Comparison of ENCODE assay signal across 8 mouse cellular contexts in genomic region chr9:30936674-30937438, GRCm38 (mm10). TPM values are rescaled to one million over a fixed set of nuclear protein-coding genes. Genes with fewer than 3 reads are reported as not detected.
DNase-seq lines count a peak whose midpoint lies in the region; ATAC-seq lines count a peak whose summit lies in the region.

No protein-coding gene starts in this region.

- DNase-seq in CD4-positive, CD25-positive, alpha-beta regulatory T cell, adult 2 months (ENCODE audit: low read depth, low spot score), result peak; percentile 38
- DNase-seq in A20 (ENCODE audit: low read depth, low spot score), result peak; percentile 54
- peak; percentile 8 for DNase-seq in c-Kit-positive CD71-positive TER-119-negative erythroid progenitor cells, embryonic 14.5 days (ENCODE audit: low read depth)
- peak; percentile 64 for DNase-seq in gastrocnemius, postnatal 14 days
- peak; percentile 81 for DNase-seq in lung, postnatal 36 days

- H3K27me3 ChIP-seq in kidney, embryonic 14.5 days (ENCODE audit: control insufficient read depth, insufficient read depth, low read length), result peaks cover 24% of the 10 kb centered on the region
- peaks cover 13% of the 10 kb centered on the region for H3K27me3 ChIP-seq in stomach, embryonic 15.5 days (replicated peaks)

- H3K27ac ChIP-seq in kidney, embryonic 14.5 days (ENCODE audit: low read depth, low read length), result no peak overlapping the region
- no peak overlapping the region for H3K27ac ChIP-seq in stomach, embryonic 15.5 days

- WGBS in kidney, embryonic 14.5 days, result 35% methylated on average over 9 of the region's 9 CpGs
- WGBS in stomach, embryonic 15.5 days, result 26% methylated on average over 9 of the region's 9 CpGs

- H3K4me2 ChIP-seq in kidney, embryonic 14.5 days (replicated peaks; ENCODE audit: low read depth, low read length), result no peak overlapping the region; the same call in 1 of the 2 replicates
- H3K4me2 ChIP-seq in stomach, embryonic 15.5 days, result peak overlapping the region; percentile 29; the same call in 1 of the 2 replicates

- no peak for ATAC-seq in CD4-positive, CD25-positive, alpha-beta regulatory T cell, adult 4 months
- ATAC-seq in kidney, embryonic 14.5 days (ENCODE audit: low FRiP score, low TSS enrichment), result peak; percentile 64; the same call in 1 of the 2 replicates
- no peak for ATAC-seq in stomach, embryonic 15.5 days (ENCODE audit: insufficient read depth, low FRiP score, low read depth)

- H3K4me1 ChIP-seq in kidney, embryonic 14.5 days (ENCODE audit: control insufficient read depth, insufficient read depth, low read length), result no peaks in the 10 kb centered on the region
- no peaks in the 10 kb centered on the region for H3K4me1 ChIP-seq in stomach, embryonic 15.5 days

- no peaks in the 10 kb centered on the region for H3K9me3 ChIP-seq in kidney, embryonic 14.5 days (ENCODE audit: control insufficient read depth, low read length)
- no peaks in the 10 kb centered on the region for H3K9me3 ChIP-seq in stomach, embryonic 15.5 days

- no peak overlapping the region for H3K9ac ChIP-seq in kidney, embryonic 14.5 days (ENCODE audit: low read depth, low read length)
- H3K9ac ChIP-seq in stomach, embryonic 15.5 days, result no peak overlapping the region

- intact Hi-C loops in gastrocnemius, postnatal 14 days (cut with DNase I; ENCODE audit: low total_unique reads), result no loop called here

- no peaks in the 10 kb centered on the region for H3K36me3 ChIP-seq in kidney, embryonic 14.5 days (ENCODE audit: control insufficient read depth, insufficient read depth, low read length)
- H3K36me3 ChIP-seq in stomach, embryonic 15.5 days, result no peaks in the 10 kb centered on the region

- H3K4me3 ChIP-seq in kidney, embryonic 14.5 days (ENCODE audit: low read length), result no peak overlapping the region
- no peak overlapping the region for H3K4me3 ChIP-seq in stomach, embryonic 15.5 days (replicated peaks)

RNA-seq across cellular contexts. Expression of gene Adamts8, which starts 5.5 kb away (rescaled TPM):
- polyA plus RNA-seq in CD4-positive, CD25-positive, alpha-beta regulatory T cell, adult 4 months (2017; shearing (Covaris generic)), result under 1 TPM; 0.23 to 0.27 TPM
- 1 to 10 TPM; 3.8 to 4.2 TPM for total RNA-seq in gastrocnemius, postnatal 14 days (2021)
- polyA plus RNA-seq in kidney, embryonic 14.5 days (2014; fragmentation: Nextera tagmentation; extraction: Ambion mirVana), result 0.35 and 0.40 TPM in 2 replicates
- 9.6 and 10.5 TPM in 2 replicates for polyA plus RNA-seq in stomach, embryonic 15.5 days (2015; fragmentation: Nextera tagmentation; extraction: Ambion mirVana)

RNA-seq across cellular contexts. Expression of gene Adamts15, which starts 14.6 kb away (rescaled TPM):
- polyA plus RNA-seq in CD4-positive, CD25-positive, alpha-beta regulatory T cell, adult 4 months (2017; shearing (Covaris generic)), result not detected
- 1 to 10 TPM; 3.9 to 5.8 TPM for total RNA-seq in gastrocnemius, postnatal 14 days (2021)
- 1.9 and 5.8 TPM in 2 replicates for polyA plus RNA-seq in kidney, embryonic 14.5 days (2014; fragmentation: Nextera tagmentation; extraction: Ambion mirVana)
- polyA plus RNA-seq in stomach, embryonic 15.5 days (2015; fragmentation: Nextera tagmentation; extraction: Ambion mirVana), result 8.5 and 10.4 TPM in 2 replicates

Comparison
In these comparisons a context has a peak if more than half of its experiments do, and no peak if none do; other contexts are left out.
1. DNase-seq: peak in every context shown above with its lines; median percentile 81 in lung, postnatal 36 days; 64 in gastrocnemius, postnatal 14 days; 54 in A20; 38 in CD4-positive, CD25-positive, alpha-beta regulatory T cell, adult 2 months; 8 in c-Kit-positive CD71-positive TER-119-negative erythroid progenitor cells, embryonic 14.5 days.